Mouse (Mus musculus) adrenal gland, adult (tissue): Measurements from ENCODE around the gene Fbxo2.
A peak's percentile ranks its signal among the peaks of the same experiment; 100 is the strongest.
"Not testable (repeated sequence)": the region's sequence is repeated elsewhere in the genome, so short reads cannot be mapped to it uniquely, and the experiment has no call there.

Experiments
- DNase-seq, 2 experiments: peaks; one replicate each; pipeline ENCODE4 v3.0.0; 2022 to 2023; ENCODE audit warnings: low spot score in 1 of 2; ENCODE audit not compliant: inconsistent age in 2 of 2

Gene Fbxo2

GRCm38 (mm10) chr4:148160436-148161390 is at the start of gene Fbxo2, which contains the start of gene Fbxo44:
Fbxo2 (plus strand) TSS chr4:148160621.
Fbxo44 (minus strand) TSS chr4:148160482.
- peak; percentile 73 to 80 for DNase-seq

GRCm38 (mm10) chr4:148112519-148112918 is 47.9 kb upstream of the Fbxo2 start:
- no peak for DNase-seq

GRCm38 (mm10) chr4:148114758-148115391 is 45.5 kb upstream of the Fbxo2 start:
- peak; percentile 84 to 94 for DNase-seq

GRCm38 (mm10) chr4:148115467-148115866 is 45.0 kb upstream of the Fbxo2 start:
- peak in 1 of 2 experiments; percentile 71 for DNase-seq

- DNase-seq: no peak
Observed at GRCm38 (mm10) chr4:148116657-148117056, 43.8 kb upstream of the Fbxo2 start.

- no peak for DNase-seq
Observed at GRCm38 (mm10) chr4:148117392-148117791, 43.0 kb upstream of the Fbxo2 start.

GRCm38 (mm10) chr4:148119578-148119977 is 40.8 kb upstream of the Fbxo2 start:
- not testable (repeated sequence) for DNase-seq

- DNase-seq: no peak
Observed at GRCm38 (mm10) chr4:148120555-148120954, 39.9 kb upstream of the Fbxo2 start.

- no peak for DNase-seq
Observed at GRCm38 (mm10) chr4:148121362-148121761, 39.1 kb upstream of the Fbxo2 start.

- no peak for DNase-seq
Observed at GRCm38 (mm10) chr4:148121982-148122693, 38.3 kb upstream of the Fbxo2 start.

- DNase-seq: no peak
Observed at GRCm38 (mm10) chr4:148122694-148123066, 37.7 kb upstream of the Fbxo2 start.

- no peak for DNase-seq
Observed at GRCm38 (mm10) chr4:148128241-148128640, 32.2 kb upstream of the Fbxo2 start.

- no peak for DNase-seq
Observed at GRCm38 (mm10) chr4:148128672-148129071, 31.7 kb upstream of the Fbxo2 start.

GRCm38 (mm10) chr4:148130133-148130532 is 30.3 kb upstream of the Fbxo2 start, which contains the start of gene Mad2l2:
Mad2l2 (plus strand) TSS chr4:148130384.
- no peak for DNase-seq

GRCm38 (mm10) chr4:148130561-148131413 is 29.6 kb upstream of the Fbxo2 start, which contains the start of gene Draxin:
Draxin (minus strand) TSS chr4:148130698.
- DNase-seq: peak; percentile 53 to 71

GRCm38 (mm10) chr4:148131497-148132081 is 28.8 kb upstream of the Fbxo2 start:
- DNase-seq: no peak

- DNase-seq: no peak
Observed at GRCm38 (mm10) chr4:148134988-148135387, 25.4 kb upstream of the Fbxo2 start.

- no peak for DNase-seq
Observed at GRCm38 (mm10) chr4:148137503-148137902, 22.9 kb upstream of the Fbxo2 start.

- DNase-seq: no peak
Observed at GRCm38 (mm10) chr4:148139767-148140097, 20.7 kb upstream of the Fbxo2 start.
